Mouse (Mus musculus): ENCODE data around the gene Il4i1. TPM values are rescaled to one million over a fixed set of nuclear protein-coding genes. Genes with fewer than 3 reads are reported as not detected.

Gene Il4i1
- 0.14 and 1.2 TPM in 2 replicates for polyA plus RNA-seq (2014; fragmentation: Nextera tagmentation; extraction: Ambion mirVana)

DNA sequence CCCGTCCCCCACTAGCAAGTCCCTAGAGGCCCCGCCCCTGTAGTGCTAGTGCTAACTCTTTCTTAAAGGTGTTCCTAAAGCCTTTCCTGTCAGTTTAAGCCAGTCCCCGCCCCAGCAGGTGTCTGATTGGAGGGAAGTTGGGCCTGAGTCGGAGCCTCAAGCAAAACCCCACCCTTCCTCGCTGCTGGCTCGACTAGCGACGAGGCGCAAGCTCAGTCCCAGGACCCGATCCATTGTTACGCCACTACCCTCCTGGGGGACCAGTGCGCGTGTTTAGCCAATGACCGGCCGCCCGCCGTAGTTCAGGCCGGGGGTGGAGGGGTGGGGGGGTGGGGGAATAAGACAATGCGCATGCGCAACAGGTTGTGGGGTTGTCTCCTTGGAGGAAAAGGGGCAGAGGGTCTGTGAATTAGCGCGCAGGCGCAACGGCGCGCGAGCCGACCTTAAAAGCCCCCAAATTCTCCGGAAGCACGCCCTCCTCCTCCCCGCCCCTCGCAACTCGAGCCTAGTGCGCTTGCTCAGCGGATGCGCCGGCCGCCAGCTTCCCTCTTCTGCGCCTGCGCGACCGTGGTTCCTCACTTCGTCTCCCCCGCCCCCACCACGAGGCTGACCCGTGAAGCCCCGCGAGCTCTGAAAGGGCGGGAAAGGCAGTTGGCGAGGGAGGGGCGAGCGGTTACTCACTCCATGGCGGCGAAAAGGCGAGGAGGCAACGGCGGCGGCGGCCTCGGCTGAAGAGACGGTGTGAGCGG is at the start of gene Il4i1, which contains the start of gene Nup62:
Il4i1 (plus strand) TSS at position 667 of the 749 bp plus-strand sequence.
Nup62 (plus strand) TSS at position 368 of the 749 bp plus-strand sequence.
- H3K9ac ChIP-seq (ENCODE audit: low read depth, low read length) = peak within 1 kb of the TSS; percentile 98
- H3K27me3 ChIP-seq (ENCODE audit: control insufficient read depth, insufficient read depth, low read length) = no peaks in the 10 kb centered on the region
- peaks cover 6% of the 10 kb centered on the region; the same call in 1 of the 2 replicates for H3K36me3 ChIP-seq (ENCODE audit: control insufficient read depth, insufficient read depth, low read length)
- 1% methylated on average over 56 of the region's 62 CpGs for WGBS (ENCODE audit: insufficient replicate concordance)
- ATAC-seq (replicated peaks; ENCODE audit: insufficient number of reproducible peaks, low FRiP score, low TSS enrichment) = peak; percentile 89
- H3K9me3 ChIP-seq (replicated peaks; ENCODE audit: control insufficient read depth, low read length) = no peaks in the 10 kb centered on the region
- peak within 1 kb of the TSS; percentile 97 for H3K27ac ChIP-seq (ENCODE audit: low read depth, low read length)
- peaks cover 33% of the 10 kb centered on the region for H3K4me1 ChIP-seq (ENCODE audit: control insufficient read depth, insufficient read depth, low read length)
- H3K4me2 ChIP-seq = peak within 1 kb of the TSS; percentile 97
- peak within 1 kb of the TSS; percentile 79 for H3K4me3 ChIP-seq (ENCODE audit: low read depth, low read length)

DNA sequence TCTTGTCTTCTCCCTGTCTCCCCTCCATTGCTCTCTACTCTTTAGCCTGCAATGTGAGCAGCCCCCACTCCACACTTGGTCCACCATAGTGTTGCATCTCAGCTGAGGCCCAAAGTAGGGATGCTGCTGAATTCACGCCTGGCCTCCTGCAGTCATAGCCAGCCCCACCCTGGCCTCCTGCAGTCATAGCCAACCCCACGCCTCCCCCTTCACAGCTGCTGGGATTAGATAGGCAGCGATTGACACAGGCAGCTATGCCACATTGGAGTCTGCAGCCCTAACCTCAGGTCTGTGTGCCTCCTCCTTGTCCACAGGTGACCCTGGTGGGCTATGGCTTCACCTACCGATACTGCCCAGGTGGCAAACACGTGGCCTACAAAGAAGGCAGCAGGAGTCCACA is 48.1 kb upstream of the Il4i1 start:
- ATAC-seq (replicated peaks; ENCODE audit: insufficient number of reproducible peaks, low FRiP score, low TSS enrichment) = no peak
- Histone ChIP-seq H3K9me3 (replicated peaks; ENCODE audit: control insufficient read depth, low read length) (no peaks in the 10 kb centered on the region), H3K4me3 (ENCODE audit: low read depth, low read length) (no peak overlapping the region), H3K4me1 (ENCODE audit: control insufficient read depth, insufficient read depth, low read length) (no peaks in the 10 kb centered on the region), H3K27ac (ENCODE audit: low read depth, low read length) (no peak overlapping the region), H3K9ac (ENCODE audit: low read depth, low read length) (no peak overlapping the region), H3K36me3 (ENCODE audit: control insufficient read depth, insufficient read depth, low read length) (peaks cover 9% of the 10 kb centered on the region), H3K27me3 (ENCODE audit: control insufficient read depth, insufficient read depth, low read length) (no peaks in the 10 kb centered on the region), H3K4me2 (no peak overlapping the region)
- WGBS (ENCODE audit: insufficient replicate concordance) = 73% methylated on average over 5 of the region's 5 CpGs

DNA sequence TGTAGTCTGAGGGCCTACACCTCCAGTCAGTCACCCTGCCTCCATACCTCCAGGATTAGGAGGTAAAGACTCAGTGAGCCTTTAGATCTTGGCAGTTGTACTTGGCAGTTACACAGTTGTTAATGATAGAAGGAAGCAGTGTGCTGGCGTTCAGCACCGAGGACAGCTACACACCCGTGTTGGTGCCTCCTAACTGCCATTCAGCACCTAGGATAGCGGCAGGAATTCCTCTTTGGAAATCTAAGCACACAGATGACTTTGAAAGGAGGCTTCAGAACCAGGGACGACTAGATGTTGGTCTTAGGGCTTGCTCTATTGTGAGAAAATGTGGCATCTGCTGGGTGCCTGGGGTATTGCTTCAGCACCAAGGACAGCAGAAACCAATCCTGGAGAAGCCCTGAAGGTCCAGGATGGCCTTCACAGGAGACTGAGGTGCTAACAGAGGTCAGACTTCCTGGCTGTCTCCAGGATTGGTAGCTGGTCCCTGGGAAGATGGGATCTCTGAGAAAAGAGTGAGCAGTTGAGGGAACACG is 46.1 kb upstream of the Il4i1 start:
- no peaks in the 10 kb centered on the region for H3K4me1 ChIP-seq (ENCODE audit: control insufficient read depth, insufficient read depth, low read length)
- H3K36me3 ChIP-seq (ENCODE audit: control insufficient read depth, insufficient read depth, low read length) = peaks cover 14% of the 10 kb centered on the region
- H3K9ac ChIP-seq (ENCODE audit: low read depth, low read length) = no peak overlapping the region
- no peak overlapping the region for H3K4me2 ChIP-seq
- H3K27me3 ChIP-seq (ENCODE audit: control insufficient read depth, insufficient read depth, low read length) = no peaks in the 10 kb centered on the region
- no peak for ATAC-seq (replicated peaks; ENCODE audit: insufficient number of reproducible peaks, low FRiP score, low TSS enrichment)
- H3K4me3 ChIP-seq (ENCODE audit: low read depth, low read length) = no peak overlapping the region
- no peak overlapping the region for H3K27ac ChIP-seq (ENCODE audit: low read depth, low read length)
- no peaks in the 10 kb centered on the region for H3K9me3 ChIP-seq (replicated peaks; ENCODE audit: control insufficient read depth, low read length)
- WGBS (ENCODE audit: insufficient replicate concordance) = 11% methylated on average over 6 of the region's 6 CpGs

DNA sequence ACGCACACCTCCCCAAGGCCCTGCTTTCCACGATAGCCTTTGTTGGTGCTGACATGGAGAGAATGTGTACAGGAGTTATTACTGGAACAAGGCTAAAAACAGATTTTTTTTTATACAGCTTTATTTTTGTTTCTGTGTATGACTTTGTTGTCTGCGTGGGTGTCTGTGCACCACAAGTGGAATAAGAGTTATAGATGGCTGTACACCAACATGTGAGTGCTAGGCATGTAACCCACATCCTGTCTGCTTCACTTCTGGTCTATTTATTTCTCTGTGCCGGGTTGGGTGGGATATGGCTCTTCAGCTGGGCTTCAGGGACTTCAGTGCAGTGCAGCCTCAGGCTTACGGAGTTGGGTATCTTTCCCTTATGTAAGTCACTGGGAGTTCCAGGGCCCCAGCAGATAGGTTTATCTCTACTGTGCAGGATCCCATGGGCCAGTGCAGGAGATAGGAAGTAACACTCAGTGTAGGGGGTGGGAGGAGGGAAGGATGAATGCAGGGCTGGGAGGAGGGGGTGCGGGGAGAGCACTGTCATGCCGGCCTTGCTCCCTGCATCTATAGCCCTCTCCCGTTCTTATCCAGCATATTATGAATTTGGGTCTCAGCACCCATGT is 43.5 kb upstream of the Il4i1 start:
- Histone ChIP-seq H3K4me1 (ENCODE audit: control insufficient read depth, insufficient read depth, low read length) (no peaks in the 10 kb centered on the region), H3K9ac (ENCODE audit: low read depth, low read length) (no peak overlapping the region), H3K27ac (ENCODE audit: low read depth, low read length) (no peak overlapping the region), H3K27me3 (ENCODE audit: control insufficient read depth, insufficient read depth, low read length) (no peaks in the 10 kb centered on the region), H3K4me3 (ENCODE audit: low read depth, low read length) (no peak overlapping the region), H3K36me3 (ENCODE audit: control insufficient read depth, insufficient read depth, low read length) (peaks cover 12% of the 10 kb centered on the region), H3K4me2 (no peak overlapping the region), H3K9me3 (replicated peaks; ENCODE audit: control insufficient read depth, low read length) (no peaks in the 10 kb centered on the region)
- peak; percentile 69 for ATAC-seq (replicated peaks; ENCODE audit: insufficient number of reproducible peaks, low FRiP score, low TSS enrichment)
- 71% methylated on average over 8 of the region's 8 CpGs for WGBS (ENCODE audit: insufficient replicate concordance)

DNA sequence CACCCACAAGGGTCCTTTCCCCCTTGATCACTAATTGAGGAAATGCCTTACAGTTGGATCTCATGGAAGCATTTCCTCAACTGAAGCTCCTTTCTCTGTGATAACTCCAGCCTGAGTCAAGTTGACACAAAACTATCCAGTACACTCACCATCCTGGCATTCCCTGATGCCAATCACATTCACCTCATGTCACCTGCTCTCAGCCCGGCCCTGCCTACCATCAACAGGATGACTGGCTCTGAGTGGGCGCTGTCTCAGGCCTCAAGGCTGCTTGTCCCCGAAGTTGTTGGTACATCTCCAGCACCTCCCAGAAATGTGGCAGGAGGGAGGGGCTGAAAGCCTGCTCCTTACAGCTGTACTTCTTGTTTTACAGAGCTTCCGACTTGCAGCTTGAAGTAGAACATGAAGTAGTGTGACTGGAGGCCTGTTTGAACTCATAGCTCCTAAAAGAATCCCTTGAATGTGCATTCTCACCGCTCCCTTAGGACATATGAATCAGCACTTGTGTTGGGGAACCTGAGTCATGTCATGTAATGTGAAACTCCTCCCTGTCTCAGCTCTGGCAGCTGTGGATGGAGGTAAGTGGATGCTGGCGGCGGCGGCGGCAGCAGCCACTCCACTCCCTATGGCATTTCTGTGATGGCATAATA is 39.2 kb upstream of the Il4i1 start:
- Histone ChIP-seq H3K4me2 (no peak overlapping the region), H3K4me3 (ENCODE audit: low read depth, low read length) (no peak overlapping the region), H3K36me3 (ENCODE audit: control insufficient read depth, insufficient read depth, low read length) (peaks cover 9% of the 10 kb centered on the region; the same call in 1 of the 2 replicates), H3K4me1 (ENCODE audit: control insufficient read depth, insufficient read depth, low read length) (no peaks in the 10 kb centered on the region), H3K9ac (ENCODE audit: low read depth, low read length) (no peak overlapping the region), H3K27ac (ENCODE audit: low read depth, low read length) (no peak overlapping the region), H3K9me3 (replicated peaks; ENCODE audit: control insufficient read depth, low read length) (no peaks in the 10 kb centered on the region), H3K27me3 (ENCODE audit: control insufficient read depth, insufficient read depth, low read length) (no peaks in the 10 kb centered on the region)
- ATAC-seq (replicated peaks; ENCODE audit: insufficient number of reproducible peaks, low FRiP score, low TSS enrichment) = no peak
- WGBS (ENCODE audit: insufficient replicate concordance) = 83% methylated on average over 9 of the region's 9 CpGs

DNA sequence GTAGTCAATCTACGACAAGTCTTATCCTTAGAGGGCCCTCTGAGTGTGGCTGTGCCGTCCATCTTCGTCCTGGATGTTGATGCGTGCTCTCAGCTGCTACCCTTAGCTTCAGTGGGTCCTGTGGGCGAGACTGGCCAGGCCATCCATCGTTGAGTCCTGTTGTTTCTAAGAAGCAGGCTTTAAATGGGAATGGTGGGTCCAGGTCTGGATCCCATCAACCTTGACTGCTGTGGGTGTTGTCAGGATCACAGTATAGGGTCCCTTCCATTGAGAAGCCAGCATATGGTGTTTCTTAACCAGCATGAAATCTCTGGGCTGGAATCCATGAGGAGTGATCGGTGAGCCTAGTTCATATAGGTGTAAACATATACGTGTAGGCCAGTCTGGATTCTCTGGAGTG is 36.1 kb upstream of the Il4i1 start:
- H3K4me1 ChIP-seq (ENCODE audit: control insufficient read depth, insufficient read depth, low read length) = no peaks in the 10 kb centered on the region
- H3K36me3 ChIP-seq (ENCODE audit: control insufficient read depth, insufficient read depth, low read length) = peaks cover 4% of the 10 kb centered on the region; the same call in 1 of the 2 replicates
- WGBS (ENCODE audit: insufficient replicate concordance) = 79% methylated on average over 8 of the region's 8 CpGs
- no peak for ATAC-seq (replicated peaks; ENCODE audit: insufficient number of reproducible peaks, low FRiP score, low TSS enrichment)
- no peak overlapping the region for H3K4me2 ChIP-seq
- H3K27me3 ChIP-seq (ENCODE audit: control insufficient read depth, insufficient read depth, low read length) = no peaks in the 10 kb centered on the region
- no peaks in the 10 kb centered on the region for H3K9me3 ChIP-seq (replicated peaks; ENCODE audit: control insufficient read depth, low read length)
- no peak overlapping the region for H3K4me3 ChIP-seq (ENCODE audit: low read depth, low read length)
- H3K9ac ChIP-seq (ENCODE audit: low read depth, low read length) = no peak overlapping the region
- no peak overlapping the region for H3K27ac ChIP-seq (ENCODE audit: low read depth, low read length)

DNA sequence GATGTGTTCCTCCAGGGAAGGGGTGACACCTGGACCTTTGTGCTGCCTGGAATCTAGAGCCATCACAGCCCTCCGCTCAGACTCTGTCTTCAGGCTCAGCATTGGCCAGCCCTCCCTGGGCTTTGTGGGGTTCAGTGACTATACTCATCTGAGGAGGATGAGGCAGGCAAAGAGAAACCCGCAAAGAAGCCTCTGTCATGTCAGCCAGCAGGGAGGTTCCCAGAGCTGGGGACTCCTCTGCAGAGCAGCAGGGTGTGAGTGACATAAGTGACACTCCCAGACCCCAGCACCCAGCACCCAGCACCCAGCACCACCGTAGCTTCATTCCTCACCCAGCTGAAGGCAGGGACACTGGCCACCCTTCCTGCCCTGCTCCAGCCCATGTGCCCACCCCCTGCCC is 26.7 kb upstream of the Il4i1 start:
- Histone ChIP-seq H3K27ac (ENCODE audit: low read depth, low read length) (no peak overlapping the region), H3K4me1 (ENCODE audit: control insufficient read depth, insufficient read depth, low read length) (no peaks in the 10 kb centered on the region), H3K36me3 (ENCODE audit: control insufficient read depth, insufficient read depth, low read length) (no peaks in the 10 kb centered on the region), H3K9me3 (replicated peaks; ENCODE audit: control insufficient read depth, low read length) (no peaks in the 10 kb centered on the region), H3K9ac (ENCODE audit: low read depth, low read length) (no peak overlapping the region), H3K27me3 (ENCODE audit: control insufficient read depth, insufficient read depth, low read length) (0 out of 2 replicates have a peak, but pooled peaks cover 2% of the 10 kb centered on the region), H3K4me3 (ENCODE audit: low read depth, low read length) (no peak overlapping the region), H3K4me2 (no peak overlapping the region)
- WGBS (ENCODE audit: insufficient replicate concordance) = 65% methylated on average over 3 of the region's 3 CpGs
- no peak for ATAC-seq (replicated peaks; ENCODE audit: insufficient number of reproducible peaks, low FRiP score, low TSS enrichment)

DNA sequence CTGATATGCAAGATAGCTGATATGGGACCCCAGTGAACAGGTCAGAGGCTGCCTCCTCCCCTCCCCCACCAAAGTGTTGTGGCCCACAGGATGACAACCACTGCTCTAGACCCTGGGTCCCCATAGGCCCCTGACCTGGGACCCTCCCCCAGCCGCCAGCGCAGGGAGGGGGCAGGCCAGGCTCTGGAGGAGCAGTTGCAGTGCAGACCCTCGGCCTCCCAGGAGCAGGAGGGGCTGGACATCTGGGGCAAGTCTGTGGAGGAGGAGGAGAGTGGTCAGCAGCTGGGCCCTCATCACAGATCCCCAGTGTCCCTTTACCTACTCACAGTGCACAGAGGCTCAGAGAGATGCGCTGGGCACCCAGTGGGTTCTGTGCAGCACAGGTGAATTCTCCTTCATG is 26.1 kb upstream of the Il4i1 start:
- Histone ChIP-seq H3K36me3 (ENCODE audit: control insufficient read depth, insufficient read depth, low read length) (no peaks in the 10 kb centered on the region), H3K4me3 (ENCODE audit: low read depth, low read length) (no peak overlapping the region), H3K4me2 (no peak overlapping the region), H3K27ac (ENCODE audit: low read depth, low read length) (no peak overlapping the region), H3K9ac (ENCODE audit: low read depth, low read length) (no peak overlapping the region), H3K27me3 (ENCODE audit: control insufficient read depth, insufficient read depth, low read length) (0 out of 2 replicates have a peak, but pooled peaks cover 2% of the 10 kb centered on the region), H3K4me1 (ENCODE audit: control insufficient read depth, insufficient read depth, low read length) (no peaks in the 10 kb centered on the region), H3K9me3 (replicated peaks; ENCODE audit: control insufficient read depth, low read length) (no peaks in the 10 kb centered on the region)
- WGBS (ENCODE audit: insufficient replicate concordance) = 56% methylated on average over 4 of the region's 4 CpGs
- ATAC-seq (replicated peaks; ENCODE audit: insufficient number of reproducible peaks, low FRiP score, low TSS enrichment) = 0 out of 2 replicates have a peak, but pooled peaks have one; percentile 14
